Mouse (Mus musculus): Measurements from ENCODE around the gene Tmem269. TPM values are rescaled to one million over a fixed set of nuclear protein-coding genes. Genes with fewer than 3 reads are reported as not detected.

Tmem269 gene
- polyA plus RNA-seq, 1 experiment from 2014 or later = not detected

DNA sequence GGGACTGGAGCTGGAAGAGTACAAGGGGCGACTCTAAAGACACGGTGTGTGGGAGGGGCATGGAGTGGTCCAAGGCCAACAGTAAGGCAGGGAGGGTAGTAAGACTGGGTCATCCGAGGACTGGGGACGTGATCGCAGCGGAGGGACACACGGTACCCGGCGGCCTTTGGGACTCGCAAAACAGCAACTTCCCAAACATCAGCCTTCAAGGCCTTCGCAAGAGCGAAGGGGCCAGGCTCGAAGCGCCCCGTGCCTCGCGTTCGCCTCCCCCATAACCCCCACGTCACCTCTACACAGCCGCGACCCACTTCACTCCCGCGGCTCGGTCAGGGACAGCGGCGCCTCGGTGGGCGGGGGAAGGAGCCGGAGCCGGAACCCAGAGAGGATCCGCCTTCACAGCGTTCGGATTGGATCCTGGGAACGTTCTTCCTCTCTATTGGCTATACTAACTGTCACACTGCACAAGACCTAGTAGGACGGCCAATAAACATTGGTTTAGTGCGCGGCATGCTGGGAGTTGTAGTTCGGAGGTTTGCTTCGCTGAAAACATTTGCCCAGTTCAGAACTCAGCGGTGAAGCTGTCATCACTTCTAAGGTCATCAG lies 44.1 kb downstream of the Tmem269 start, which contains the start of gene Zfp691:
Zfp691 (minus strand) TSS at position 345 of the 603 bp plus-strand sequence.
- under 1% methylated on average over 40 of the region's 40 CpGs for WGBS
- Histone ChIP-seq H3K4me1 (peaks cover 13% of the 10 kb centered on the region; the same call in 1 of the 2 replicates), H3K36me3 (peaks cover 20% of the 10 kb centered on the region), H3K27me3 (no peaks in the 10 kb centered on the region), H3K4me3 (peak within 1 kb of the TSS; percentile 79), H3K9ac (peak within 1 kb of the TSS; percentile 85), H3K9me3 (no peaks in the 10 kb centered on the region), H3K4me2 (replicated peaks) (peak within 1 kb of the TSS; percentile 83), H3K27ac (no peak within 1 kb of the TSS)
- peak; percentile 100 for ATAC-seq (ENCODE audit: insufficient number of reproducible peaks, insufficient read depth, low FRiP score, low TSS enrichment)

DNA sequence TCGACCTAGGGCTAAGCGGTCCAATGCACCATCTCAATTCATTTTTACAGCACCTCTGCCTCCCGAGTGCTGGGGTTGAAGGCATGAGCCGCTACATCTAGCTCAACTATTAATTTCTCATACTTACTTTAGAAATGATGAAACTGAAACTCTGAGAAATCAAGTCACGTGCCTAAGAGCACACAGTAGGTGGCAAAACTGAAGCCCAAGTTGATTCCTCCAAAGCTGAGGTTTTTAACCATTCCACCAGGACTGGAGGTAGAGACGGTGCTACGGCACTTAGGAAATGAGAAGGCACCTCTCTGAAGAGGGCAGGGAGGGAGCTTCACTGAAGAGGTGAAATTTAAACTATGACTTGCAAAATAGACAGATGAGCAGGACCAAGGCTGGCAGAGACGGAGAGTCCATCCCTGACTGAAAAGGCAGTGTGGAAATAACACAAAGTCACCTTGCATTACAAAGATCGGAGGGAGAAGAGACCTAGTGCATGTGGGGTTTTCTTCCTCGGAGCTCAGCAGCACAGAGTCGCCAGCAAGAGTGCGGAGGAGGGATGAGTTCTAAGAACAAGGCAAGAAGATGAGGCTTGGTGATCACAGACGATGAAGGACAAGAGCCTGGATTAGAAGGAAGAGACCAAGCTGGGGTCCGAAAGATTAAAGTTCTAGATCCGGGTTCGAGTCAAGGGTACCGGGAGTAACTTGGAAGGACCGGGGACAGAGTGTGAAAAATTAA lies 44.9 kb downstream of the Tmem269 start:
- WGBS = 44% methylated on average over 18 of the region's 18 CpGs
- Histone ChIP-seq H3K27ac (no peak overlapping the region), H3K9me3 (no peaks in the 10 kb centered on the region), H3K4me2 (replicated peaks) (peak overlapping the region; percentile 83), H3K4me1 (peaks cover 13% of the 10 kb centered on the region; the same call in 1 of the 2 replicates), H3K27me3 (no peaks in the 10 kb centered on the region), H3K36me3 (peaks cover 26% of the 10 kb centered on the region), H3K9ac (peak overlapping the region; percentile 85), H3K4me3 (peak overlapping the region; percentile 79)
- ATAC-seq (ENCODE audit: insufficient number of reproducible peaks, insufficient read depth, low FRiP score, low TSS enrichment) = no peak

DNA sequence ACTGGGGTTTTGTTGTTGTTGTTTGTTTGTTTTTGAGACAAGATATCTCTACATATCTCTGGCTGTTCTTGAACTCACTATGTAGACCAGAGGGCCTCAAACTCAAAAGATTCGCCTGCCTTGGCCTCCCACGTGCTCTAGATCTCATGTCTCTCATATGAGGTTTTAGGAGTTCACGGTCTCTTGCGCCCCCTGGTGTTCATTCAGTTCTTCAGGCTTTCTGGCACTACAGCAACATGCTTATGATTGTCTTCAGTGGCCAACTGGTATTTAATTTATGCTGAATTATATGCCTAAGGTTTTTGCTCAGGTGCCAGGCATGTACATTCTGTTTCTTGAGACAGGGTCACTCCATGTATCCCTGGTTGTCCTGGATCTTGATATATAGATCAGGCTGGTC lies 50.4 kb downstream of the Tmem269 start:
- H3K4me3 ChIP-seq = no peak overlapping the region
- H3K27me3 ChIP-seq = no peaks in the 10 kb centered on the region
- H3K4me1 ChIP-seq = 0 out of 2 replicates have a peak, but pooled peaks cover 5% of the 10 kb centered on the region
- no peak overlapping the region for H3K27ac ChIP-seq
- H3K9me3 ChIP-seq = no peaks in the 10 kb centered on the region
- no peak for ATAC-seq (ENCODE audit: insufficient number of reproducible peaks, insufficient read depth, low FRiP score, low TSS enrichment)
- 9% methylated on average over 4 of the region's 4 CpGs for WGBS
- peaks cover 26% of the 10 kb centered on the region for H3K36me3 ChIP-seq
- no peak overlapping the region for H3K9ac ChIP-seq
- H3K4me2 ChIP-seq (replicated peaks) = no peak overlapping the region

DNA sequence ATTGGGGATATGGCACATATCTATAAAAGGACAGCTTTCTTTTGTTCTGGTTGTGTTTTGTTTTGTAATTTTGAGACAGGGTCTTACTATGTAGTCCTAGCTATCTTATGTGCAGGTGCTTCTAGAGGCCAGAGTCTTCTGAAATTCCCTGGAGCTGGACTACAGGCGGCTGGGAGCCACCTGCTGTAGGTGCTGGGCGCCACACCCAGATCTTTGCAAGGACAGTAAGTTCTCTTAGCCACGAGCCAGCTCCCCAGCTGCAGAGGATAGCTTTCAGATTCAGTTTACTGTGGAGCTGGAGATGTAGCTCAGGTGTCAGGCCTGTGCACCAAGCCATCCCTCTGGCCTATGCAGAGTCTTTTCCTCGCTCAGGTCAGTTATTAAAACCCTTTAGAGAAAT lies 50.9 kb downstream of the Tmem269 start:
- no peaks in the 10 kb centered on the region for H3K27me3 ChIP-seq
- H3K4me1 ChIP-seq = 0 out of 2 replicates have a peak, but pooled peaks cover 2% of the 10 kb centered on the region
- no peak overlapping the region for H3K4me2 ChIP-seq (replicated peaks)
- no peaks in the 10 kb centered on the region for H3K9me3 ChIP-seq
- 82% methylated on average over 4 of the region's 4 CpGs for WGBS
- ATAC-seq (ENCODE audit: insufficient number of reproducible peaks, insufficient read depth, low FRiP score, low TSS enrichment) = no peak
- no peak overlapping the region for H3K9ac ChIP-seq
- no peak overlapping the region for H3K27ac ChIP-seq
- no peak overlapping the region for H3K4me3 ChIP-seq
- H3K36me3 ChIP-seq = peaks cover 26% of the 10 kb centered on the region

DNA sequence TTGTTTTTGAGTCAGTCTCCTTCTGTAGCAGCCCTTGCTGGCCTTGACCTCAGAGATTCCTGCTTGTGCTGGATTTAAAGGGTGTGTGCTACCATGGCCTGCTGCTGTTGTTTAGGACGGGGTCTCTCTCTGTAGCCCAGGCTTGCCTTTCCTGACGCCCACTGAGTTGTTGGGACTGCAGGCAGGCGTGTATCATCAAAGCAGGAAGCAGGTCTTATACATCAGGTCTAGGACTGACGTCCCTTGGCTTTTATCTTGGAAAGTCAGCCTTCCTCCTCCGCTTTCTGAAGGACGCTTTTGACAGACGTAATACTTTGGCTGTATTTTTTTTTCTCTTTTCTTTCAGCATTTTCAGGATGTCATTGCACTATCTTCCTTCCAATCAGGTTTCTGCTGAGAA lies 52.1 kb downstream of the Tmem269 start:
- peaks cover 25% of the 10 kb centered on the region for H3K36me3 ChIP-seq
- no peak overlapping the region for H3K9ac ChIP-seq

DNA sequence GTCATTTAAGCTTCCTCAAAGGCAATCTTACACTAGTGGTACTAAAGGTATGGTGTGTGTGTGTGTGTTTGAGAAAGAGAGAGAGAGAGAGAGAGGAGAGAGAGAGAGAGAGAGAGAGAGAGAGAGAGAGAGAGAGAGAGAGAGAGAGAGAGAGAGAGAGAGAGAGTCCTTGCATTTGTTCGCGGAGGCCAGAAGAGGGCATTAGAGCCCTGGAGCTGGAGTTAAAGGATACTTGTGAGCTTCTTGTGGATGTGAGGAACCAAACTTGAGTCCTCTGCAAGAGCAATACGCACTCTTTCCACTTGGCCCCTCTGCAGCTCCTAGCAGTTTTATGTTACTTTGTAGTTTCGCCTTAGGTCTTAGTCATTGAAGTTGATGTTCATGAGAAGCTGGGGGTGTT lies 55.0 kb downstream of the Tmem269 start:
- ATAC-seq (ENCODE audit: insufficient number of reproducible peaks, insufficient read depth, low FRiP score, low TSS enrichment) = no peak
- no peaks in the 10 kb centered on the region for H3K4me1 ChIP-seq
- no peak overlapping the region for H3K27ac ChIP-seq
- H3K4me3 ChIP-seq = no peak overlapping the region
- no peaks in the 10 kb centered on the region for H3K9me3 ChIP-seq
- WGBS = 82% methylated on average over 4 of the region's 4 CpGs
- H3K27me3 ChIP-seq = no peaks in the 10 kb centered on the region
- H3K4me2 ChIP-seq (replicated peaks) = no peak overlapping the region
- no peak overlapping the region for H3K9ac ChIP-seq
- no peaks in the 10 kb centered on the region for H3K36me3 ChIP-seq

More for the DNA sequence above, 52.1 kb downstream of the Tmem269 start:
- Histone ChIP-seq H3K9me3 (no peaks in the 10 kb centered on the region), H3K4me3 (no peak overlapping the region), H3K27ac (no peak overlapping the region), H3K4me1 (no peaks in the 10 kb centered on the region), H3K27me3 (no peaks in the 10 kb centered on the region), H3K4me2 (replicated peaks) (no peak overlapping the region)
- ATAC-seq (ENCODE audit: insufficient number of reproducible peaks, insufficient read depth, low FRiP score, low TSS enrichment) = no peak
- WGBS = 75% methylated on average over 7 of the region's 7 CpGs

DNA sequence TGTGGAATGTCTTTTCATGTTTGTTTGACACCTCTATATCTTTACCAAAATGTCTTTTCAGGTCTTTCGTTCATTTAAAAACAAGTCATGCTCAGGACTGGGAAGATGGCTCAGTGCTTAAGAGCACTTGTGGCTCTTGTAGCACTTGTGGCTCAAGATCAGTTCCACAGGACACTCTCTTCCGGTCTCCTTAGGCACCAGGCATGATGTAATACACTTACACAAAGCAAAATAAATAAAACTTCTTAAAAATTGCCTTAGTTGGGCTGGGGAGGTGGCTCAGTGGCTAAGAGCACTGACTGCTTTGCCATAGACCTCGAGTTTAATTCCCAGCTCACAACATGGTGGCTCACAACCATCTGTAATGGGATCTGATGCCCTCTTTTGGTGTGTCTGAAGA lies 56.7 kb downstream of the Tmem269 start:
- Histone ChIP-seq H3K4me3 (no peak overlapping the region), H3K27me3 (no peaks in the 10 kb centered on the region), H3K4me1 (no peaks in the 10 kb centered on the region), H3K27ac (no peak overlapping the region), H3K9me3 (no peaks in the 10 kb centered on the region), H3K4me2 (replicated peaks) (no peak overlapping the region), H3K9ac (no peak overlapping the region), H3K36me3 (no peaks in the 10 kb centered on the region)
- no peak for ATAC-seq (ENCODE audit: insufficient number of reproducible peaks, insufficient read depth, low FRiP score, low TSS enrichment)
- WGBS = 78% methylated on average over 3 of the region's 3 CpGs

DNA sequence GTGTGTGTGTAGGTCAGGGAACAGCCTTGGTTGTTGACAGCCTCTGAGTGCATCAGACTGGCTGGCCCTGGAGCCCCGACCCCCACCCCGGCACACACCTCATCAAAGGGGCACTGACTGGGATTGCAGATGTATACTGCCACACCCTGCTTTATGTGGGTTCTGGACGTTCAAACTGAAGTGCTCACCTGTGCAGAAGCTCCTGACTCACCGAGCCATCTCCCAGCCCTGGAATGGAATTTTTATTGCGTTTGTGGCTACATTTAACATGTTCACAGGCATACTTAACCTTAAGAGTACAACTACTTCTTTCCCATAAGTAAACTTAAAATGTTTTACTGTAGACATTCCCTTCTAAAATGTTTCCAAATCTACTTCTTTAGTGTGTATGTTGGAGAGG lies 60.1 kb downstream of the Tmem269 start:
- no peak for ATAC-seq (ENCODE audit: insufficient number of reproducible peaks, insufficient read depth, low FRiP score, low TSS enrichment)
- no peaks in the 10 kb centered on the region for H3K9me3 ChIP-seq
- H3K4me3 ChIP-seq = no peak overlapping the region
- H3K4me2 ChIP-seq (replicated peaks) = no peak overlapping the region
- H3K27ac ChIP-seq = no peak overlapping the region
- no peaks in the 10 kb centered on the region for H3K4me1 ChIP-seq
- WGBS = 81% methylated on average over 5 of the region's 5 CpGs
- no peaks in the 10 kb centered on the region for H3K27me3 ChIP-seq
- H3K9ac ChIP-seq = no peak overlapping the region
- no peaks in the 10 kb centered on the region for H3K36me3 ChIP-seq

DNA sequence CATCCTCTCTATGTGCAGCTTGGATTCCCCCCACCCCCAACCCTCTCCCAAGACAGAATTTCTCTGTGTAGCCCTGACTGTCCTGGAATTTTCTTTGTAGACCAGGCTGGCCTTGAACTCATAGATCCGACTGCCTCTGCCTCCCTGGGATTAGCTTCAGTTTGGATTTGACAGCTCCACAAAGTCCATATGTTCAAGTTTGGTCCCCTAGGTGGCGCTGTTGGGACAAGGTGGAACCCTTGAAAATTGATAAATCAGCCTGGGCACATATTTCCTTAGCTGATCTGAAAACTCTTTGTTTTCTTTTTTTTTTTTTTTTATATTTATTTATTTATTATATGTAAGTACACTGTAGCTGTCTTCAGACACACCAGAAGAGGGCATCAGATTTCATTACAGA lies 60.8 kb downstream of the Tmem269 start:
- Histone ChIP-seq H3K4me3 (no peak overlapping the region), H3K36me3 (no peaks in the 10 kb centered on the region), H3K9me3 (no peaks in the 10 kb centered on the region), H3K4me1 (no peaks in the 10 kb centered on the region), H3K4me2 (replicated peaks) (no peak overlapping the region), H3K27ac (no peak overlapping the region), H3K9ac (no peak overlapping the region), H3K27me3 (no peaks in the 10 kb centered on the region)
- 29% methylated on average over 2 of the region's 2 CpGs for WGBS
- no peak for ATAC-seq (ENCODE audit: insufficient number of reproducible peaks, insufficient read depth, low FRiP score, low TSS enrichment)

Other genes with a start within 250 kb of the Tmem269 start
- 109 and 111 TPM in 2 replicates for gene Slc2a1, start 109.5 kb downstream of the Tmem269 start, polyA plus RNA-seq (2016; fragmentation: Nextera tagmentation; extraction: Ambion mirVana)
- 7.7 and 7.8 TPM in 2 replicates for gene Zfp691, start 44.0 kb downstream of the Tmem269 start, polyA plus RNA-seq (2016; fragmentation: Nextera tagmentation; extraction: Ambion mirVana)
- 8.4 and 8.9 TPM in 2 replicates for gene Ermap, start 28.2 kb downstream of the Tmem269 start, polyA plus RNA-seq (2016; fragmentation: Nextera tagmentation; extraction: Ambion mirVana)
- 189 TPM in 2 replicates for gene Svbp, start 22.9 kb downstream of the Tmem269 start, polyA plus RNA-seq (2016; fragmentation: Nextera tagmentation; extraction: Ambion mirVana)
- 42.2 and 43.8 TPM in 2 replicates for gene AU022252, start 14.5 kb upstream of the Tmem269 start, polyA plus RNA-seq (2016; fragmentation: Nextera tagmentation; extraction: Ambion mirVana)
- gene P3h1, start 14.7 kb upstream of the Tmem269 start, polyA plus RNA-seq (2016; fragmentation: Nextera tagmentation; extraction: Ambion mirVana) = 35.2 and 39.1 TPM in 2 replicates
- 0.12 TPM in 1 of 2 replicates, not detected in the other for gene Cldn19, start 37.2 kb upstream of the Tmem269 start, polyA plus RNA-seq (2016; fragmentation: Nextera tagmentation; extraction: Ambion mirVana)
- gene Ybx1, start 76.4 kb upstream of the Tmem269 start, polyA plus RNA-seq (2016; fragmentation: Nextera tagmentation; extraction: Ambion mirVana) = 1,059 and 1,113 TPM in 2 replicates
- 120 and 125 TPM in 2 replicates for gene Ppih, start 102.3 kb upstream of the Tmem269 start, polyA plus RNA-seq (2016; fragmentation: Nextera tagmentation; extraction: Ambion mirVana)
- 8.3 and 9.5 TPM in 2 replicates for gene Ccdc30, start 197.3 kb upstream of the Tmem269 start, polyA plus RNA-seq (2016; fragmentation: Nextera tagmentation; extraction: Ambion mirVana)
- 28.7 and 31.3 TPM in 2 replicates for gene Ppcs, start 204.2 kb upstream of the Tmem269 start, polyA plus RNA-seq (2016; fragmentation: Nextera tagmentation; extraction: Ambion mirVana)
- gene Zmynd12, start 204.6 kb upstream of the Tmem269 start, polyA plus RNA-seq (2016; fragmentation: Nextera tagmentation; extraction: Ambion mirVana) = 0.14 TPM in 1 of 2 replicates, not detected in the other